Mouse (Mus musculus) heart, adult 9 months (tissue): ENCODE results near the gene Anp32e.
"Not testable (repeated sequence)": the region's sequence is repeated elsewhere in the genome, so short reads cannot be mapped to it uniquely, and the experiment has no call there.

ENCODE experiments used
- DNase-seq, 2 experiments: peaks; one replicate each; pipeline ENCODE4 v3.0.0; 2022; ENCODE audit warnings: low spot score in 2 of 2

The Anp32e gene

GRCm38 (mm10) chr3:95972251-95972872 is 43.3 kb downstream of the Anp32e start:
- DNase-seq, result no peak

- no peak for DNase-seq
These were observed 44.0 kb downstream of the Anp32e start for GRCm38 (mm10) chr3:95972873-95973634.

- no peak for DNase-seq
These were observed 48.0 kb downstream of the Anp32e start for GRCm38 (mm10) chr3:95977079-95977478.

GRCm38 (mm10) chr3:95977587-95977986 is 48.5 kb downstream of the Anp32e start:
- not testable (repeated sequence) for DNase-seq

- no peak for DNase-seq
These were observed 49.2 kb downstream of the Anp32e start for GRCm38 (mm10) chr3:95978265-95978664.

GRCm38 (mm10) chr3:95980276-95980970 is 51.4 kb downstream of the Anp32e start:
- no peak for DNase-seq

GRCm38 (mm10) chr3:95982129-95982528 is 53.1 kb downstream of the Anp32e start:
- DNase-seq, result no peak

GRCm38 (mm10) chr3:95985209-95986000 is 56.4 kb downstream of the Anp32e start:
- peak; percentile 71 to 82 for DNase-seq

GRCm38 (mm10) chr3:95986001-95986622 is 57.1 kb downstream of the Anp32e start:
- DNase-seq, result no peak

- no peak for DNase-seq
These were observed 57.9 kb downstream of the Anp32e start for GRCm38 (mm10) chr3:95986984-95987383.

- DNase-seq, result peak in 1 of 2 experiments; percentile 61
These were observed 58.5 kb downstream of the Anp32e start for GRCm38 (mm10) chr3:95987386-95988110.

- no peak for DNase-seq
These were observed 59.1 kb downstream of the Anp32e start for GRCm38 (mm10) chr3:95988138-95988537.

- DNase-seq, result no peak
These were observed 59.9 kb downstream of the Anp32e start for GRCm38 (mm10) chr3:95988969-95989368.

GRCm38 (mm10) chr3:95990413-95990941 is 61.4 kb downstream of the Anp32e start:
- DNase-seq, result peak in 1 of 2 experiments; percentile 61

GRCm38 (mm10) chr3:95992990-95993603 is 64.1 kb downstream of the Anp32e start:
- peak in 1 of 2 experiments; percentile 41 for DNase-seq

GRCm38 (mm10) chr3:95993881-95994280 is 64.8 kb downstream of the Anp32e start:
- peak; percentile 58 to 69 for DNase-seq

GRCm38 (mm10) chr3:95994381-95994846 is 65.4 kb downstream of the Anp32e start:
- DNase-seq, result no peak

GRCm38 (mm10) chr3:95994975-95995801 is 66.1 kb downstream of the Anp32e start:
- no peak for DNase-seq
